Mouse (Mus musculus) adrenal gland, postnatal 25 days (tissue): Measurements from ENCODE around the gene Grb2. TPM values are rescaled to one million over a fixed set of nuclear protein-coding genes. Genes with fewer than 3 reads are reported as not detected.
"Not testable (repeated sequence)": the region's sequence is repeated elsewhere in the genome, so short reads cannot be mapped to it uniquely, and the experiment has no call there.

ENCODE experiments used
- DNase-seq: peaks from one replicate; pipeline ENCODE4 v3.0.0; 2021; ENCODE audit warnings: mixed read lengths
- total RNA-seq: library from RNA; stranded (reverse); gene quantifications from 2 replicates; pipeline ENCODE4 v1.2.3, GENCODE M21; 2021

Gene Grb2
- total RNA-seq, 1 experiment from 2014 or later: 166 TPM

DNA sequence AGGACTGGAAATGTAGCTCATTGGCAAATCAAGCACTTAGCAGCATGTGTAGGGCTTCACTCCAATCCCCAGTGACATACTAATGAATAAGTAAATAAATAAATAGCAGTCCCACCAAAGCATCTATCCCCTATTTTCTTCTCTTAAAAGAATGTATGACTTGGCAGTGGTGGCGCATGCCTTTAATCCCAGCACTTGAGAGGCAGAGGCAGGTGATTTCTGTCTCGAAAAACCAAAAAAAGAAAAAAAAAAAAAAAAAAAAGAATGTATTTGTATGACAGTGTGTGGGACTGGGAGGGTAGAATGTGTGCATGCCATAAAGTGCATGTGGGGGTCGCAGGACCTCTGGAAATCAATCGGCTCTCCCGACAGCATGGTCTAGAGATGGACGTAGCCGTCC lies 22.4 kb downstream of the Grb2 start:
- no peak for DNase-seq

DNA sequence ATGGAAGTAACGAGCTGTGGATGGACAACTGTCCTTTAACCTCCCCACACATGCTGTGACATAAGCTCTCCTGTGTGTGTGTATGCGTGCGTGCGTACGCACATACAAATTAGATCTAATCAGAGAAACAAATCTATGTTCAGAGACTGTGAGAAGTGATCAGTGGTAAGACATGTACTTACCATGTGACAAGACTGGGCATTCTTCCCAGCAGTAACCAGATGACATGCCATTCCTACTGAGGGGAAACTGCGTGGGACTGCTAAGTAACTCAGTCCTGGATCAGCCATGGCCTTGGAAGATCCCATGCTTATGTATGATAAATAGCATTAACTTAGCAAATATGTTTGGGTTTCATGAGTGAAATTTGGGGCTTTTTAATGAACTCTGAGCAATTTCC lies 23.5 kb downstream of the Grb2 start:
- no peak for DNase-seq

DNA sequence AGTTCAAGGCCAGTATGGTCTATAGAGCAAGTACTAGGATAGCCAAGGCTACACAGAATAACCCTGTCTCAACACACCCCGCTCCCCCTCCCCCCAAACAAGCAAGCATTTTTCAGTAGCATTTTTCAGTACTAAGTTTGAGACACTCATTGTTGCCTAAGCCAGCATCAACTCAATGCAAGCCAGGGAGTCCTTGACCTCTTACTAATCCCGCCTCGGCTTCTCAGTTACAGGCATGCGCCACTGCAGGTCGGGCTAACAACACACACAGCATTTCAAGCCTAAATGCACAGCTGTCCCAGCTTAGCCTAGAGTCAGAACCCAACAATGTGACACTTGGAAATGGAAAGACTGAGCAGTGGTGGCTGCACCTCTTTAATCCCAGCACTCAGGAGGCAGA lies 25.1 kb downstream of the Grb2 start:
- DNase-seq: peak; percentile 24

DNA sequence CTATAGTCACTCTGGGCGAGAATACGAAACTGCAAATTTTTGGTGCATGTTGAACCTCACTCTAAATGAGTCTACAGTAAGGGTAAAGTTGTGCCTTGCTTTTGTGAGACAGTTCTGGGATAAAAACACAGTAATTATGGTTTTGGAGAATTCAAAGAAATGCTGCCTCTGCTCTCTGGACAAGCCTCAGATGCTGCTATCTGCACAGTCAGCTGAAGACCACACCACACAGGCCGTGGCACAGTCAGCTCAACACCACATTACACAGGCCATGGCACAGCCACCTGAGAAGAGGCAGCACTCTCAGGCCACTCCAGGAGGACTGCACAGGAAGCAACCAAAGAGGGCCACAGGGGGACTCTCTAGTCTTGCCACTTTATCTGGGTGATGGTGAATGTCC lies 26.0 kb downstream of the Grb2 start:
- no peak for DNase-seq

DNA sequence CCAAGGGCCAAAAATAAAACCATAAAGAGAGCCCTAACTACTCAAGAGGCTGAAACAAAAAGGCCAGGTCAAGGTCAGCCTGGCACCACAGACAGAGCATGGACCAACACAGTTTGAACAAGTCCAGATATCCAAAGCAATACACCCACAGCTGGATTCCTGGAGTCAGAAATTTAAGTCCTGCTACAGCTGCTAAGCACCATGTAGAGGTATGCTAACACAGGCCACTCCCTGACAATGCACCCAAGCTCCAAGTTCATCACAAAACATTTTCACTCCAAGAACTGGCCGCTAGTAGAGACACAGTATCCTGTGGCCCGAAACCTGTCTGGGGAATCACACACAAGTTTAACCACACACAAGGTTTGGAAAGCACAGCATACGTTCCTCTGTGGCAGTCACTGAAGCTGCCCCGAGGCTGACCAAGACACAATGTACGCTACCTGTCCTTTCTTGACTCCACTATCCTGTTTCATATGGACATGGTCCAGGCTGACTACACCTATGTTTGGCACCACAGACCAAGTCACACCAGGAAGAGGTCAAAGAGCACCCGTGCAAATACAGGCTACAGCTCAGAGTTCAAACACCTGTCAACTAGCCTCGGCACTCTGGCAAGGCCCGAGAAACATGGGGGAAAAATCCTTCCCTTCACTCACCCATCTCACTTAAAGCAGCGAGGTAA lies 28.7 kb downstream of the Grb2 start:
- DNase-seq: no peak

DNA sequence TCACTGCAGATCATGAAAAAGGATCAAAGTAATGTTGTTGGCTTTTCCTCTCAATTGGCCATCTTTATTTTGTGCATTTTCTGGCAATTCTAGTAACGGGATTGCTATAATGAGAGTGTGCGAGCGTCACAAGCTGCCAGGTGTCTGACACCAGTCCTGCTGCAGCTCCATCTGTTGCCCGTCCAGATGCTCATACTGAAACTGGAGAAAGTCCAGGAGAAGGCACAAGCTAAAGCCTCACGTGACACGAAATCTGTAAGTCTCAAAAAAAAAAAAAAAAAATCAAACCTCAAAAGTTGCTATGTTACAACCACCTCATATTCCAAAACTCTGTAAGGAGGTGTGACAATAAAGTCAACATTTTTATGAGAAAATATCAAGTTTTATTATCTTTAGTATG lies 29.5 kb downstream of the Grb2 start:
- no peak for DNase-seq

DNA sequence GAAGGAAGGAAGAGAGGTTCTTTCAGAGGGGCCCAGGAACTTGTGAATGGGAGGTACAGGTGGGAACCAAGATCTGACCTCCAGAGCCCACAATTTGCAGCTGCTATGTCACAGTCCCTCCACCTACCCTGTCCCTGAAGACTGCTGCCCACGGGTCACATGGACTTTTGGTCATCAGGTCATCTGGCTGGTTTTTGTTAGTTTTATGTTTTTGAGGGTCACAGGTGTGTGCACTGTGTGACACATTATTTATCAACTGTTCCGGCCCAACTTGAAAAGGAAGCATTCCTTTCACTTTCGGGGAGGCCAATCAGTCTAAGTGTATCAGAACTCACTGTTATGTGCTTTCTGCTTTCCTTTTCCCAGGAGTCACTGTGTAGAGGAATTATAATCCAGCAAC lies 30.9 kb downstream of the Grb2 start:
- no peak for DNase-seq

DNA sequence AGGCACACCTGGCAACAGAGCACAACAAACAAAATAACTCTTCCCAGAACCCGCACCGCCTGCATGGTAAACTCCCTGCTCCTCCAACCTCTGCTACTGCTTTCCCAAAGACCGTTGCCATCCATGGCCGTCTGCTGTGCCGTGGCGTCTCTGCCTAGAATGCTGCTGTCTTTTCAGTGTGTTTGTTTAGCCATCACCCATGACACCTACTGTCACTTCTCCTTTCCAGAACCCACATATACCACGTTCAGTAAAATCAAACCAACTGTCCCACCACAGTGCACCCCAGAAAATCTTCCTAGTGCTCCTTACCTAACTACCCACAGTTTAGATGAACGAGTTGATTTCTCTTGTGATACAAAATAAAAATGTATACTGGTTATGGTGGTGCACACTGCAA lies 31.7 kb downstream of the Grb2 start:
- DNase-seq: no peak

DNA sequence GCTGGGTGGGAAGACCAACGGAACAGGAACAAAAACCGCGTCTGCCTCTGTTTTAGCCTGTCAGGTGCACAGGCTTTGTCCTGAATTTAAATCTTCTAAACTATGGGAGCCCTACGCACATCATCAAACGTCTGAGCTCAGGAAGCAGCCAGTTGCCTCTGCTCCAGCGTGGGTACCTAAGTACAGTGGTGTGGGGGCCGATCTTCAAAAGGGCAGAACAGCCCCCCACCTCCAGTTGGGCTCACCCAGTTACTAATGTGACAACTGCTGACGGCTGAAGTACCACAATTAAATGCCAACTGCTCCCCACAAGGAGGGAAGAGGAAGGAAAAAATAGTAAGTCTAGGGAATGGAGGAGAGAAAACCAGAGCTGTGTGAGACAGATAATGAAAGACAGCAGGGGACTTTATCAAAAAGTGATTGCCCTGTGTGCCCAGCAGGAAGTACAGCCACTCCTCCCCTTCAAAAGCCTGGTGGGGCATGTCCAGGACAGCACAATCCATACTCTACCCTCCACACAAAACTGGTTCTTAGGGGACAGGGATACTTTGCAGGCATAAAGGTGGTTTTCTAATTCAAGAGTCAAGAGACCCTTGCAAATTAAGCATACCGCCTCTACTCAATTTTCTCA lies 34.0 kb downstream of the Grb2 start:
- no peak for DNase-seq

DNA sequence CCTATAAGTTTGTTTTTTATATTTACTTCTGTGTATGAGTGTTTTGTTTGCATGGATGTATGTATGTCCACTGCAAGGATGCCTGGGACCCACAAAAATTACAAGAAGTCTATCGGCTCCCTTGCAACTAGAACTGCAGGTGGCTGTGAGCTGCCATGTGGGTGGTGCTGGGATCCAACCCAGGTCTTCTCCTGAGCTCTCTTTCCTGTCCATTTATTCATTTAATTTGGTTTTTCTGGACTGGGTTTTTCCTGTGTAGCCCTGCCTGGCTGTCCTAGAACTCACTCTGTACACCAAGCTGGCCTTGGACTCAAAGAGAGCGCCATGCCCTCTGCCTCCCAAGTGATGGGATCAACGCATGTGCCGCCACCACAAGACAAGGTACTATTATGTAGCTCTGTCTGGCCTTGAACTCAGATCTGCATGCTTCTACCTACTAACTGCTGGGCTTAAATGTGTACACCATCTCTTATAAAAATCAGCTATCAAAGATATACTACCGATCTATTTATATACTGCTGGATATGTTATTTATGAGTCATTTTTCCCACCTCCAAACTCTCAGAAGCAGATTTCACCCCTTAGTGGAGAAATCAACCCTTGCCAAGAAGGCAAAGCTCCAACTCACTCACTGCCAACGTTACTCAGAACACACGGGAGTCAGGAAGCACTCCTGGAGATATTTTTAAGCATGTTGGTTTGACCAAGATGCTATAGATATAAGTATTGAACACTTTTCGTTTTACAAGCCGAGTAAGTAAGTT lies 34.7 kb downstream of the Grb2 start:
- DNase-seq: no peak

DNA sequence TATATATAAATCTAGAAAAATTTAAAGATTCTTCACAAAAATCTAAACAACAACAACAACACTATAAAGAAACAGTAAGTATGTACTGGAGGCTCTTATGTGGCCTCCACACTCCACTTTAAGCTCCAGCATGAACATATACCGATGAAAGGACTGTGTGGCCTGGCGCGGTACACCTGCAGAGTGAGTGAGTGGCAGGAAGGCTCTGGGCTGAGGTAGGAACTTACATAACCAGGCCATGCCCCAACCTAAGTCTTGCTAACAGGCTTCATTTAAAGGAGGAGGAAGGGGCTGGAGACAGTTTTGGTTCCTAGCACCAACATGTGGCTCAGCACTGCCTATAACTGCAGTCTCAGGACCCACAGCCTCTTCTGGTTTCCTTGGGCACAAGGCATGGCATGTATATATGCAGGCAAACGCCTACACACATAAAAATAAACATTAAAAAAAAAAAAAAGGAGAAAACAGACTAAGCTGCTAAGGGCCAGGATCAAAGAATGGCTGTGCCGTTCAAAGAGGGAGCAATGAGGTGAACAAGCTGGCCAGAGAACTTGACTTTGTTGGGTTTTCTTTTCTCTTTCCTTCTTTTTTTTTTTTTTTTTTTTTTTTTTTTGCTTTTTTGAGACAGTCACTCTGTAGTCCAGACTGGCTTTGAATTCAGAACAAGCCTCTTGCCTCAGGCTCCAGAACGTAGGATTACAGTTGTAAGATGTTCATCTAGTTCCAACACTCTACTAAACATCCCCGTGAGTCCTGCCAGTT lies 36.0 kb downstream of the Grb2 start:
- no peak for DNase-seq

DNA sequence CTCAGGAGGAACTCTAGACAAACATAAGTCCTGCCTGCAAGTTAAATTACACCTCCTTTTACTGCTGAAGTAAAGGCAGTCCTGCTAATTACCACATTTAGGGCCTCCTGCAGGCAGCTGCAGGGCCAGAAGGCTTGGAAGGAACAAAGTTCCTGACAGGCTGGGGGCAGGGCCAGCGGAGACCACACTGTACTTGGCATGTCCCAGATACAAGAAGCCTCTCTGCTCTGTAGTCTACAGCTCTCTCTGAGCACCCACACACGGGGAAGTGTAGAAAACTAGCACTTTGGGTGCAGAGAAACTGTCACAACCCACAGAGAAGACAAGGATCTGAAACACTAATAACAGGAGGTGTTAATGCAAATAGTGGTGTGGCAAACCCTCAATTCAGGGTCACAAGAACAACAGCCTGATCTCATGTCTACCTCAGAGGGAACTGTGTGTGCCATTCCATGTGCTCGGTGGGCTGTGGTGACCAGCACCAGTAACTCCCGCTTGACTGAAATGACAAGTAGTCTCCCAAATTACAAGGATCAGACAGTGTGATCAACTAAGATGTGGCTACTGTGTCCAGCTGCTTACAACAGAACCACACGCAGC lies 37.8 kb downstream of the Grb2 start:
- no peak for DNase-seq

DNA sequence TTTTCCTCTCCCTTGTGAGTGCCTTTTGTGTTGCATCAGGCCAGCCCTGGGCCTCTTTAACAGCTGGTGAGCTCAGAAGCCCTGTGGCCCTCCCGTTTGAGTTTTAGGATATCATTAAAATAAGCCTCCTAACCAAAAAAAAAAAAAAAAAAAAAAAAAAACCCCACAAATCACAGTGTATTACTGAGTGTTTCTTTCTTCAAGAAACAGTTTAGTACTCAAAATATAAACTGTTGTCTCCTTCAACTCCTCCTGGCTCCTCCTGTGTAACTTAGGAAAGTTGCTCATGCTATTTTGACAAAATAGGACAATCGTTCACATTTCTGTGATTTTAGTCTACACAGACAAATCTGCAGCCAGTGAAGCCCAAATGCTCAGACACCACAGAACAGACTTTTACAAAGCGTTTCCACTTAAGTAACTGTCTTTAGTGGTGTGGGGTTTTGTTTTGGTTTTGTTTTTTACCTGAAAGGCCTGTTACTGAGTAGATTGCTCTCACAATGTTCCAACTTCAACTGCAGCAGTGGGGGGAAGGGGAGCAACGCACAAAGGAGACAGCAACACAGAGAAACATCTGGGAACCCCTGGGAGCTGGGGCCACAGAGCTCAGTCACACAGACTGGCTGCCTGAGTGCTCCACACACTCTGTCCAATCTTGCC lies 44.6 kb downstream of the Grb2 start:
- no peak for DNase-seq

DNA sequence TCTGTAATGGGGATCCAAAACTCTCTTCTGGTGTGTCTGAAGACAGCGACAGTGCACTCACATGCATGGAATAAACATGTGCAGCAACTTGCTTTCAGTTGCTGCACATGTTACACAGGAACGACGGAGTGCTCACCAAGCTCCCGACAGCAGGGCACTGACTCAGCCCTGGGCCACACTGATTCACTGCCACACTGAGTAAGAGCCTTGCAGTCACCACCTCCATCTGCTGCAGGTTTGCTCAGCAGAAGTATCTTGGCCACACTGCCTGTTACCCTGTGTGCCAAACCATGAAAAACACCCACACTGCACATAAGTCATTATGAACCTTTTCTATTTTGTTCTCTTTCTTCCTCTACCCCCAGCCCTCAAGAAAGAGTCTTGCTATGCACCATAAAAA lies 48.0 kb downstream of the Grb2 start:
- DNase-seq: peak; percentile 37

DNA sequence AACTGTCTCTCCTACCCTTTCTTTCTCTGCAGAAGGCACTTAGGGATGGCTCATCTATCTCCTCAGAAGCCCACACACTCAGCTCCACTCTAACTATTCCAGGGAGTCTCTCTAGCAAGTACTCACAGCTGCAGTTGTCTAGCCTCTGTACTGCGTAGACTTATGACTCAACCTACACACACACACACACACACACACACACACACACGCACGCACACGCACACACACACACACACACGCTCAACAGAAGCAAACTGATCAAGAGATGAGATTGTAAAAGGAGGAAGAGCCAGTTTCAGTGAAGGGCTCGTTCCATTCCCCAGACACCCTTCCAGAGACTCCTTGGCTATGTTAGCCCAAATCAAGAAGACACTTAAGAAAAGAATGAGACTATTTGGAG lies 49.9 kb downstream of the Grb2 start:
- no peak for DNase-seq

DNA sequence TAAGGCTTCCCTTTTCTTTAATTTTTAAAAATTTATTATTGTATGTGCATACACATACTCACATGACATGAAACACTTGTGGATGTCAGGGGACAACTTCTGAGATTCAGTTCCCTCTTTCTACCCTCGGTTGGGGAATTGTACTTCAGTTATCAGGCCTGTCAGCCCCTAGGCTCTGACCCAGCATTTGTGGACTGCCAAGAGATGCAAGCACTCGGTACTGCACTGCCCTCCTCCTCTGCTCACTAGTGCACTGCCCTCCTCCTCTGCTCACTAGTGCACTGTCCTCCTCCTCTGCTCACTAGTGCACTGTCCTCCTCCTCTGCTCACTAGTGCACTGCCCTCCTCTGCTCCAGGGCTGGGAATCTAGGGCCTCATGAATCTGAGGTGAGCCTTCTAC lies 54.3 kb downstream of the Grb2 start:
- no peak for DNase-seq

DNA sequence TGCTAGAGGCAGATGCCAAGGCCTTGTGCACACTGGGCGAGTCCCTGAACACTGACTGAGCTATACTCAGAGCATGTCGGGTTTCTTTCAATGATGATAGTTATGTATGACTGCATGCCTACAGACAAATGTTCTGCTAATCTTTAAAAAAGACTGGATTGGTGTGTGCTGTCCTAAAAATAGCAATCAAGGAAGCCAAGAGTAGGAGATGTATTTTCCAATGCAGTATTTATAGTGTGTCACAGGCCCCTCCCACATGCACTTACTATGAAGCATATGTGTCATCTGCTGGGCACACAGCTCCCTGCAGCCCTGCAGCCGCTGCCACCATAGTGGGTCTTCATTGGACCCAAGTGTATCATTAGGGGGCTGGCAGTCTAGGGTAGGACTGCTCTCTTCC lies 55.2 kb downstream of the Grb2 start:
- no peak for DNase-seq

DNA sequence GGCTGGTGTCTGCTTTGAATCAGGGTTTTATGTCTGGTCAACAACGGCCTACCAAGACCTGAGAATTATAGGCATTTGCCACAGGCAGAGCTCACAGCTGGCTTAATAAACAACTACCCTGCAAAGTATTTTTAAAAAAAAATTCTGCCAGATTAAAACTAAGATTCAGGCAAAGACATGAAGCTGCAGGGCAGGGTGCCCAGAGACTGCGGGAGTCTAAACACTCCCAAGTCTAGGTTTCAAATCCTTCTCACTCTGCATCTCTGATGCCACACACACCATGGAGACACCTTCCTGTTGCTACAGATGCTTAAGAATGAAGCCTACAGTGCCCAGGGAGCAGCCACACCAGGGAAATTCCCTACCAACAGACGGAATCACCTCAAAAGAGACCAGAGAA lies 56.7 kb downstream of the Grb2 start:
- no peak for DNase-seq

DNA sequence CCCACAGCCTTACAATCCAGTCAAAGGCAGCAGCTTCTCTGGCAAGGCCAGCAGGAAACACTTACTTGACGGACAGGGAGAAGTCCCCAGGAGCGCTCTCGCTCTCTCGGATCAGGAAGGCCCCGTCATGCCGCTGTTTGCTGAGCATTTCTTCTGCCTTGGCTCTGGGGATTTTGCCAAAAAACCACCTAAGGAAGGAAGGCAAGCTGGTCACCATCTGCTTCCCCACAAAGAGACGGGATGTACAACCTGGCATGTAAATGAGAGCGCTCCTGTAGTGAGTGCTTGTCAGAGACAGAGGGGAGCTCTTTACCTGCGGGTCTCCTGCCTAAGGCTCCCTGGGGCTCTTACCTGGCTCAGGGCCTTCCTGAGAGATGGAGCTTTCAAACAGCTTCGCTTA lies 58.7 kb downstream of the Grb2 start:
- DNase-seq: no peak

DNA sequence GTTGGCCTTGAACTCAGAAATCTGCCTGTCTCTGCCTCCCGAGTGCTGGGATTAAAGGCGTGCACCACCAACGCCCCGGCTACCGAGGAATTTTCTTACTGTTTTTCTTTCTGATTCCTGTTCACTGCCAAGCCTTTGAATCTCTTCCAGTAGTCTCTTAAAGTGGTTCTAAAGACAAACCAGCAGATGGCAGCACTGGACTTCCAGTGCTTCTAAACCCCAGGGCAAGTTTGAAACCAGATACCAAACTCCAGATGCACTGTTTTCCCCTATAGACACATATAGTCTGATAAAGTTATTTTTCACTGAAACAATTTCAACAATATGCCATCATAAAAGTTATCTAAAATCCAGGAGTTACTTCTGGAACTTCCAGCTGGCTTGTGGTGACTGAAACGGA lies 60.9 kb downstream of the Grb2 start:
- DNase-seq: peak; percentile 33

DNA sequence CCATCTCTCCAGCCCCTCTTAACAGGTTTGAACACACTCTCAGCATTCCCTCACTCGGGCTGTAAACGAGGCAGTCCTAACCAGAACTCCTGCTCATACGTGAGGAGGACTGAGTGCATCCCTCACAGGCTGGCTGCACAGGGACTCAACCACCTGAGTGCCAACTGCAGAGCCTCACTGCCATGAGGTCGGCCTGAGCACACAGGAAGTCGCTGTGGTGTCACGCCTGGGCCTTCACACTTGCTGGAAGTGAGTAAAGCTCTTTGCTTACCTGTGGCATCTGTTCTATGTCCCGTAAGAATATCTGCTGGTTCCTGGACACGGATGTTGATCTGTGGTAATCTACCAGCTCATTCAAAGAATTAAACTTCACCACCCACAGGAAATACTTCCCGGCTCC lies 62.0 kb downstream of the Grb2 start:
- DNase-seq: no peak

DNA sequence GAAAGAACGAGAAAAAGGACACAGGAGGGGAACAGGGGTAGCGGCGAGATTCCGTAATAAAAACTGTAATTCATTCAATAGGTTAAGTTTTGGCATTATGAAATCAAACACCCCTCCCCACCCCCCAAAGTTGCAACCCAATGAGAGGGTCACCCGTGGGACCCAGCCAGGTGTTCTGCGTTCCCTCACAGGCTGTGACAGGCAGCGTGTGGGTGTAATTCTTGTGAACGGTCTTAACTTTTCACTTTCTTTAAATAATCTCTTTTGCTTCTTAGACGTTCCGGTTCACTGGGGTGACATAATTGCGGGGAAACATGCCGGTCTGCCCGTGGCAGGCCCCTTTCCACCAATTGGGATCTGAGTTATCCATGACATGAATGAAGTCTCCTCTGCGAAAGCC lies 62.9 kb downstream of the Grb2 start:
- DNase-seq: not testable (repeated sequence)
